Comparison of ENCODE assay signal across 8 mouse cellular contexts in the genomic region with DNA sequence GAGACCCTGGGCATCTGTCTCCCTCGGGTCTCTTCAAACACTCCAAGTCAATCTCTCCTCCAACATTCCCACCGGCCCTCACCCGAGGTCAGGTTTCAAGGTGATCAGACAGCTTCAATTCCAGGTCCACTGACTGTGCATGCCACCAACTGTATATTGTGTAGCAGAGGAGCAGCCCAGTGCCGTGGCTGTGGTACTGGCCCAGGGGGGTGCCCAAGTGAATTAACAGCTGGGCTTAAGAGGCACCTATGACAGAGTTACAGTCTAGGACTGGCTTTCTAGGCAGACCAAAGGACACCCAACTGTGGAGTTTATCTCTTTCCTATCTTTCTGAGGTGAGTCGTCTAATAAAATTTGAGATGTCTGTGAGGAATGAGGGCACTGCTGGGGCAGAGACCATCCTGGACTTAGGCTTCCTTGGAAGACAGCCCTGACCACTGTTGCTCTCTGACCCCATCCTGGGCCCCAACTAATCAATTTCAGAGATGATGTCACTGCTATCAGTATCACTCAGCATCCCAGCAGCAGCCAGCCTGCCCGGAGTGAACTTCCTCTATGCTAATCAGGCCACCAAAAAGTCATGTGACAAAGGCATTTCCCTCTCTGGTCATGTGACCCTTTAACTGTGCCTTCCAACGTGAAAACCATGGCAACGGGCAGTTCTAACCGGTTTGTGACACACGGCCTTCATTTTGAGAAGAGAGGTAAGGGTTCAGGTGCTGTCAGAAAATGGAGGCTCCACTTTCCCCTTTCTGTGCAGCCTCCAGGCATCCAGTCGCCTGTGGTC. TPM values are rescaled to one million over a fixed set of nuclear protein-coding genes. Genes with fewer than 3 reads are reported as not detected.
A peak's percentile ranks its signal among the peaks of the same experiment; 100 is the strongest.
DNase-seq lines count a peak whose midpoint lies in the region; ATAC-seq lines count a peak whose summit lies in the region.

No protein-coding gene starts in this region.

- no peak overlapping the region for H3K4me3 ChIP-seq in forebrain, embryonic 14.5 days (ENCODE audit: low read depth, low read length)
- H3K4me3 ChIP-seq in hindbrain, embryonic 16.5 days (ENCODE audit: low read length): no peak overlapping the region
- H3K4me3 ChIP-seq in liver, embryonic 12.5 days: peak overlapping the region; percentile 12; the same call in 1 of the 2 replicates

- H3K4me2 ChIP-seq in forebrain, embryonic 14.5 days (ENCODE audit: low read length): peak overlapping the region; percentile 12; the same call in 1 of the 2 replicates
- no peak overlapping the region for H3K4me2 ChIP-seq in hindbrain, embryonic 16.5 days (ENCODE audit: low read length)
- H3K4me2 ChIP-seq in liver, embryonic 12.5 days: peak overlapping the region; percentile 56

- peak overlapping the region; percentile 26; the same call in 1 of the 2 replicates for H3K9ac ChIP-seq in forebrain, embryonic 14.5 days (ENCODE audit: low read length)
- peak overlapping the region; percentile 19; the same call in 1 of the 2 replicates for H3K9ac ChIP-seq in hindbrain, embryonic 16.5 days (ENCODE audit: low read depth, low read length)
- peak overlapping the region; percentile 61 for H3K9ac ChIP-seq in liver, embryonic 12.5 days

- DNase-seq in gastrocnemius, adult 18-20 months (ENCODE audit: low spot score): peak; percentile 41
- DNase-seq in gastrocnemius, postnatal 36 days: no peak
- DNase-seq in adrenal gland, postnatal 36 days: peak; percentile 53 to 62
- peak; percentile 80 for DNase-seq in forebrain, embryonic 14.5 days (ENCODE audit: low spot score)
- DNase-seq in monocyte, adult 2 months (ENCODE audit: low read depth in 1 of 2, low spot score in 2 of 2): peak; percentile 67 to 78
- DNase-seq in thymus, postnatal 10 days (ENCODE audit: low spot score in 2 of 2): peak; percentile 53 to 57

- 48% methylated on average over 11 of the region's 11 CpGs for WGBS in forebrain, embryonic 14.5 days
- 48% methylated on average over 11 of the region's 11 CpGs for WGBS in hindbrain, embryonic 16.5 days
- 30% methylated on average over 11 of the region's 11 CpGs for WGBS in liver, embryonic 12.5 days (ENCODE audit: insufficient replicate concordance)

- ATAC-seq in forebrain, embryonic 14.5 days: peak; percentile 63
- peak; percentile 56 for ATAC-seq in hindbrain, embryonic 16.5 days
- peak; percentile 71 for ATAC-seq in liver, embryonic 12.5 days

- H3K27ac ChIP-seq in forebrain, embryonic 14.5 days (ENCODE audit: low read depth, low read length): peak overlapping the region; percentile 49; the same call in 1 of the 2 replicates
- peak overlapping the region; percentile 42 for H3K27ac ChIP-seq in hindbrain, embryonic 16.5 days (ENCODE audit: low read depth, low read length)
- peak overlapping the region; percentile 79 for H3K27ac ChIP-seq in liver, embryonic 12.5 days

- intact Hi-C loops in gastrocnemius, postnatal 36 days (cut with DNase I): loop anchor here (1.0 kb wide), 1 partner anchor 84 kb away; no protein-coding TSS in a partner anchor

- peaks cover 25% of the 10 kb centered on the region for H3K36me3 ChIP-seq in forebrain, embryonic 14.5 days (ENCODE audit: control insufficient read depth, insufficient read depth, low read length)
- 0 out of 2 replicates have a peak, but pooled peaks cover 4% of the 10 kb centered on the region for H3K36me3 ChIP-seq in hindbrain, embryonic 16.5 days (ENCODE audit: control insufficient read depth, insufficient read depth, low read length)
- peaks cover 68% of the 10 kb centered on the region for H3K36me3 ChIP-seq in liver, embryonic 12.5 days

- H3K4me1 ChIP-seq in forebrain, embryonic 14.5 days (ENCODE audit: control insufficient read depth, insufficient read depth, low read length): peaks cover 6% of the 10 kb centered on the region; the same call in 1 of the 2 replicates
- peaks cover 11% of the 10 kb centered on the region for H3K4me1 ChIP-seq in hindbrain, embryonic 16.5 days (ENCODE audit: control insufficient read depth, insufficient read depth, low read depth, low read length)
- H3K4me1 ChIP-seq in liver, embryonic 12.5 days: peaks cover 82% of the 10 kb centered on the region

- no peaks in the 10 kb centered on the region for H3K27me3 ChIP-seq in forebrain, embryonic 14.5 days (replicated peaks; ENCODE audit: control insufficient read depth, insufficient read depth, low read length)
- H3K27me3 ChIP-seq in hindbrain, embryonic 16.5 days (replicated peaks; ENCODE audit: control insufficient read depth, insufficient read depth, low read length): no peaks in the 10 kb centered on the region
- no peaks in the 10 kb centered on the region for H3K27me3 ChIP-seq in liver, embryonic 12.5 days (replicated peaks)

- H3K9me3 ChIP-seq in forebrain, embryonic 14.5 days (replicated peaks; ENCODE audit: control insufficient read depth, low read length): no peaks in the 10 kb centered on the region
- no peaks in the 10 kb centered on the region for H3K9me3 ChIP-seq in hindbrain, embryonic 16.5 days (ENCODE audit: control insufficient read depth, low read length)
- H3K9me3 ChIP-seq in liver, embryonic 12.5 days (replicated peaks): no peaks in the 10 kb centered on the region

RNA-seq across cellular contexts. Expression of a gene that starts 17.6 kb away (rescaled TPM):
- 1 to 10 TPM; 8.3 to 9.7 TPM for total RNA-seq in gastrocnemius, adult 18-20 months (2021)
- 1 to 10 TPM; 5.7 to 9.0 TPM for total RNA-seq in gastrocnemius, postnatal 36 days (2021)
- 1 to 10 TPM; 1.9 to 2.7 TPM for total RNA-seq in adrenal gland, postnatal 36 days (2021)
- 9.9 and 10.0 TPM in 2 replicates for polyA plus RNA-seq in forebrain, embryonic 14.5 days (2014; fragmentation: Nextera tagmentation; extraction: Ambion mirVana)
- 13.6 and 14.3 TPM in 2 replicates for polyA plus RNA-seq in hindbrain, embryonic 16.5 days (2015; fragmentation: Nextera tagmentation; extraction: Ambion mirVana)
- 0.74 and 0.86 TPM in 2 replicates for polyA plus RNA-seq in liver, embryonic 12.5 days (2016; fragmentation: Nextera tagmentation; extraction: Ambion mirVana)

RNA-seq across cellular contexts. Expression of a gene that starts 17.7 kb away (rescaled TPM):
- total RNA-seq in gastrocnemius, adult 18-20 months (2021): 100 to 1,000 TPM; 347 to 364 TPM
- 100 to 1,000 TPM; 332 to 340 TPM for total RNA-seq in gastrocnemius, postnatal 36 days (2021)
- total RNA-seq in adrenal gland, postnatal 36 days (2021): 100 to 1,000 TPM; 166 to 176 TPM
- polyA plus RNA-seq in forebrain, embryonic 14.5 days (2014; fragmentation: Nextera tagmentation; extraction: Ambion mirVana): 180 and 216 TPM in 2 replicates
- polyA plus RNA-seq in hindbrain, embryonic 16.5 days (2015; fragmentation: Nextera tagmentation; extraction: Ambion mirVana): 191 and 216 TPM in 2 replicates
- 121 and 122 TPM in 2 replicates for polyA plus RNA-seq in liver, embryonic 12.5 days (2016; fragmentation: Nextera tagmentation; extraction: Ambion mirVana)

RNA-seq across cellular contexts. Expression of a gene that starts 18.1 kb away (rescaled TPM):
- not detected for total RNA-seq in gastrocnemius, adult 18-20 months (2021)
- total RNA-seq in gastrocnemius, postnatal 36 days (2021): not detected
- total RNA-seq in adrenal gland, postnatal 36 days (2021): under 1 TPM; 0.53 to 0.56 TPM
- 2.5 and 3.1 TPM in 2 replicates for polyA plus RNA-seq in forebrain, embryonic 14.5 days (2014; fragmentation: Nextera tagmentation; extraction: Ambion mirVana)
- 3.5 and 3.7 TPM in 2 replicates for polyA plus RNA-seq in hindbrain, embryonic 16.5 days (2015; fragmentation: Nextera tagmentation; extraction: Ambion mirVana)
- 3.8 and 4.5 TPM in 2 replicates for polyA plus RNA-seq in liver, embryonic 12.5 days (2016; fragmentation: Nextera tagmentation; extraction: Ambion mirVana)

RNA-seq across cellular contexts. Expression of a gene that starts 32.6 kb away (rescaled TPM):
- 1 to 10 TPM; 2.5 to 2.7 TPM for total RNA-seq in gastrocnemius, adult 18-20 months (2021)
- total RNA-seq in gastrocnemius, postnatal 36 days (2021): 10 to 100 TPM in 1 of 2 experiments, 1 to 10 TPM in 1; 9.3 to 11.0 TPM
- total RNA-seq in adrenal gland, postnatal 36 days (2021): under 1 TPM in 1 of 2 experiments, not detected in 1; 0.10 TPM
- polyA plus RNA-seq in forebrain, embryonic 14.5 days (2014; fragmentation: Nextera tagmentation; extraction: Ambion mirVana): 2.0 and 2.6 TPM in 2 replicates
- 6.6 and 7.0 TPM in 2 replicates for polyA plus RNA-seq in hindbrain, embryonic 16.5 days (2015; fragmentation: Nextera tagmentation; extraction: Ambion mirVana)
- 0.14 and 0.33 TPM in 2 replicates for polyA plus RNA-seq in liver, embryonic 12.5 days (2016; fragmentation: Nextera tagmentation; extraction: Ambion mirVana)

Comparison
In these comparisons a context has a peak if more than half of its experiments do, and no peak if none do; other contexts are left out.
1. DNase-seq: peak in gastrocnemius, adult 18-20 months (single experiment), adrenal gland, postnatal 36 days (2 of 2), forebrain, embryonic 14.5 days (single experiment), monocyte, adult 2 months (2 of 2) and thymus, postnatal 10 days (2 of 2); none in gastrocnemius, postnatal 36 days (0 of 2).
2. Peak in every context shown above with its lines, with median percentiles within 50 percentile points of each other: ATAC-seq, H3K27ac ChIP-seq and H3K9ac ChIP-seq.